Mouse (Mus musculus) thymus, postnatal 0 days (tissue): ENCODE results near the gene Vmn2r22. TPM values are rescaled to one million over a fixed set of nuclear protein-coding genes. Genes with fewer than 3 reads are reported as not detected.
"Not testable (repeated sequence)": the region's sequence is repeated elsewhere in the genome, so short reads cannot be mapped to it uniquely, and the experiment has no call there.

Source experiments
- DNase-seq: peaks from one replicate; pipeline ENCODE4 v3.0.0-alpha.2; 2015; ENCODE audit warnings: low spot score
- polyA plus RNA-seq: library from polyadenylated mRNA; unstranded; fragments of >200 nt; fragmentation: Nextera tagmentation; extraction: Ambion mirVana; gene quantifications from 2 replicates; pipeline ENCODE4 v1.2.1, GENCODE M21; 2015

Vmn2r22 gene
- polyA plus RNA-seq = not detected in 2 replicates

DNA sequence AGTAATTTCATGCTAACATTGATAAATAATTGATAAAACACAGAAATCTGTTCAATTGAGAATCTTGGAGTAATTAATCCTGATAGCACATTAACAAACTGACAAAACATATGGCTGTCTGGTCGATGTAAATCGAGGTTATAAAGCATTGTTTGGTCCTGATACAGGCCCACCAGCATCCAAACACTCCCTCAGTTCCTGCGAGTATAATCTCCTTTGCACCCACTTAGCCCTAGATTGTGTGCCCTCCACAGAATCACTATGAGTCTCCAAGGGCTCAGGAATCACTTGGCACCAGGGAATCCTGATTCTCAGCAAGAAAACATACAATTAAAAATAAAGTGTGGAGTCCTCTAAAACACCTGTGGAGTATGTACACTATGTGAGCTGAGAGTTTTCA lies at the start of gene Vmn2r22:
Gene Vmn2r22 (minus strand): TSS at position 101 of the 400 bp plus-strand sequence.
- not testable (repeated sequence) for DNase-seq

GRCm38 (mm10) chr6:123697213-123697612 lies 46.7 kb upstream of the Vmn2r22 start:
- DNase-seq = no peak

DNA sequence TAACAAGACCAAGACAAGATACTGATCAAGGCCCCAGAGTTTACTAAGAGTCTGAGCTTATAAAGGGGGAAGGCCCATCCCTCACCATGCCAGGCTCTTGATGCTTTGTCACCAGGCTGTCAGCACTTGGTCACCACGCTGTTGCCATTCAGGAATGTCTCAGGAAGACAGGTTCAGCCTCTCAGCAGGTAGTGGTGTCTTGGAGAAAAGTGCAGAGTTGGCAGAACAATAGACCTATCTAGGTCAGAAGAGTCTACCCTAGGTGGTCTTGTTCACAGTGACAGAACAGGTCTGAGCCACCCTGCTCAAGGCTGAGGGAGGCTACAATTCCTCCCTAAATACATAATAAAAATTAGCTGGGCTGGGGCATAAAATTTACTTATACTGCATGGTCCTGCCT lies 46.1 kb upstream of the Vmn2r22 start:
- not testable (repeated sequence) for DNase-seq

DNA sequence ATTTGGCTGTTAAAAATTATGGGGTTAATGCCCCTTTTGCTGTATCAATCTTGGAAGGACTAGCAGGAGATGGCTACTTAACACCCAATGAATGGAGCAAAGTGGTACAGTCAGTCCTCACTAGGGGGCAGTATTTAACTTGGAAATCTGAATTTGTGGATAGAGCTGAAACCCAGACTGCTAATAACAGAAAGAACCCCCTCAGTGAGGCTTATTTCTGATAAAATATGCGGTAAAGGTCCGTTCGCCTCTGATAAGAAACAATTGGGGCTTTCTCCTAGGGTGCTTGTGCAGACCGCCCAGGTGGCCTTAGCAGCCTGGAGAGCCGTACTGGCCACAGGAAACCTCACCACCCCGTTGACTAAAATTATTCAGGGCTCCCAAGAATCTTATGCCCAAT lies 6.5 kb upstream of the Vmn2r22 start:
- DNase-seq = no peak

- DNase-seq = not testable (repeated sequence)
Observed at GRCm38 (mm10) chr6:123639394-123639793, 11.1 kb downstream of the Vmn2r22 start.

DNA sequence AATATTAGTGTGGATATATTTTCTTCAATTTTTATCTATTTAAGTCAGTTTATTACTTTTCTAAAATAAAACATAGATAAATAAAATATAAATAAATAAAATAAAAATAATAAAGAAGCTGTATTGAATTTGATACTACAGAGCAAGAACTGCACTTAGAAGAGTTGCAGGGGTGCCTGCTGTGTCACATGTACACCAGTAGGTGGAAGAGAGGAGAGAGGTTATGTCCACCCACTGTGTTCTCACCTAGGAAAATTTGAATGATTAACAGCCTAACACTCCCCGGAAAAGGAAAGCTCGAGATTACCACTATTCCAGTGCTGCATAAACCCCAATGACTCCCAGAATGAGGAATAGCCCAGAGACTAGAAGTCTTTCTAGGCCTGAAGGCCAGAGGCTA lies 26.7 kb downstream of the Vmn2r22 start:
- DNase-seq = not testable (repeated sequence)

- not testable (repeated sequence) for DNase-seq
Observed at GRCm38 (mm10) chr6:123588368-123588767, 62.2 kb downstream of the Vmn2r22 start.

- DNase-seq = not testable (repeated sequence)
Observed at GRCm38 (mm10) chr6:123587796-123588328, 62.7 kb downstream of the Vmn2r22 start.

- not testable (repeated sequence) for DNase-seq
Observed at GRCm38 (mm10) chr6:123583988-123584387, 66.5 kb downstream of the Vmn2r22 start.

GRCm38 (mm10) chr6:123574698-123575097 lies 75.8 kb downstream of the Vmn2r22 start:
- not testable (repeated sequence) for DNase-seq

Other genes with a start within 250 kb of the Vmn2r22 start
- not detected in 2 replicates for gene Vmn2r20, start 232.6 kb downstream of the Vmn2r22 start, polyA plus RNA-seq
- gene Vmn2r21, start 117.3 kb downstream of the Vmn2r22 start, polyA plus RNA-seq = not detected in 2 replicates
- gene Vmn2r23, start 51.9 kb upstream of the Vmn2r22 start, polyA plus RNA-seq = not detected in 2 replicates
- not detected in 2 replicates for gene Vmn2r24, start 128.2 kb upstream of the Vmn2r22 start, polyA plus RNA-seq
- gene Vmn2r25, start 202.7 kb upstream of the Vmn2r22 start, polyA plus RNA-seq = not detected in 2 replicates